Mouse (Mus musculus) spleen, postnatal 10 days (tissue): Measurements from ENCODE around the gene Camk1d.

ENCODE experiments used
- DNase-seq, 2 experiments: peaks; one replicate each; pipeline ENCODE4 v3.0.0; 2021 to 2022; ENCODE audit warnings: low spot score in 2 of 2

Camk1d gene

GRCm38 (mm10) chr2:5709911-5710310 lies 4.4 kb downstream of the Camk1d start:
- DNase-seq: no peak

GRCm38 (mm10) chr2:5707871-5708733 lies 6.2 kb downstream of the Camk1d start:
- DNase-seq: no peak

GRCm38 (mm10) chr2:5706618-5707017 lies 7.7 kb downstream of the Camk1d start:
- DNase-seq: peak; percentile 7 to 20

- no peak for DNase-seq
Observed at GRCm38 (mm10) chr2:5702370-5702769, 11.9 kb downstream of the Camk1d start.

- DNase-seq: no peak
Observed at GRCm38 (mm10) chr2:5700931-5701330, 13.4 kb downstream of the Camk1d start.

- DNase-seq: no peak
Observed at GRCm38 (mm10) chr2:5698451-5698850, 15.9 kb downstream of the Camk1d start.

- no peak for DNase-seq
Observed at GRCm38 (mm10) chr2:5694094-5694493, 20.2 kb downstream of the Camk1d start.

GRCm38 (mm10) chr2:5691729-5692128 lies 22.6 kb downstream of the Camk1d start:
- DNase-seq: no peak

- DNase-seq: no peak
Observed at GRCm38 (mm10) chr2:5683366-5683765, 30.9 kb downstream of the Camk1d start.

- no peak for DNase-seq
Observed at GRCm38 (mm10) chr2:5681909-5682308, 32.4 kb downstream of the Camk1d start.

- no peak for DNase-seq
Observed at GRCm38 (mm10) chr2:5681302-5681701, 33.0 kb downstream of the Camk1d start.

- DNase-seq: no peak
Observed at GRCm38 (mm10) chr2:5679055-5679454, 35.3 kb downstream of the Camk1d start.

- DNase-seq: no peak
Observed at GRCm38 (mm10) chr2:5677472-5677871, 36.8 kb downstream of the Camk1d start.

- DNase-seq: no peak
Observed at GRCm38 (mm10) chr2:5676786-5677185, 37.5 kb downstream of the Camk1d start.

GRCm38 (mm10) chr2:5676143-5676483 lies 38.2 kb downstream of the Camk1d start:
- no peak for DNase-seq

GRCm38 (mm10) chr2:5675431-5676142 lies 38.7 kb downstream of the Camk1d start:
- DNase-seq: no peak

- DNase-seq: no peak
Observed at GRCm38 (mm10) chr2:5674512-5674911, 39.8 kb downstream of the Camk1d start.

GRCm38 (mm10) chr2:5673816-5674215 lies 40.5 kb downstream of the Camk1d start:
- DNase-seq: no peak

GRCm38 (mm10) chr2:5672906-5673589 lies 41.3 kb downstream of the Camk1d start:
- DNase-seq: no peak

- no peak for DNase-seq
Observed at GRCm38 (mm10) chr2:5670146-5670545, 44.2 kb downstream of the Camk1d start.

GRCm38 (mm10) chr2:5669498-5670040 lies 44.7 kb downstream of the Camk1d start:
- DNase-seq: no peak

GRCm38 (mm10) chr2:5668940-5669339 lies 45.4 kb downstream of the Camk1d start:
- DNase-seq: no peak
